Mouse (Mus musculus): Measurements from ENCODE around the gene Gsx1. TPM values are rescaled to one million over a fixed set of nuclear protein-coding genes. Genes with fewer than 3 reads are reported as not detected.
A peak's percentile ranks its signal among the peaks of the same experiment; 100 is the strongest.

Gsx1 gene
- not detected for total RNA-seq (2021)

DNA sequence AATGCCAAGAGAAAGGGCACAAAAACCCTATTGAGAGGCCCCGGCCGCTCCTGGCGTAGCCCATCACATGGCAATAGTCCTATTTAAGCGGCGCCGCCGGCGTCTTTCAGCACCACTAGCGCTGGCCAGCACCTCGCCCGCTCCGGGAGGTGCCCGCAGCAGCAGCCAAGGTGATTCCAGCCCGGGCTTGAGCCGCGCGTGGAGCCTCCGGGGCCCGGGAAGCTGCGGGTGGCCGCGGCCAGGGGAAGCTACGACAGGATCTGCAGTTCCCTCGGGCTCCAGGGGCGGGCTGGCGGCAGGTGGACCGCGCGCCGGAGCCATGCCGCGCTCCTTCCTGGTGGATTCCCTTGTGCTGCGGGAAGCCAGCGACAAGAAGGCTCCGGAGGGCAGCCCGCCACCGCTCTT lies at the start of gene Gsx1:
Gsx1 (plus strand) TSS at position 126 of the 405 bp plus-strand sequence.
- intact Hi-C loops (cut with DNase I): no loop called here
- DNase-seq: peak; percentile 78 to 82

DNA sequence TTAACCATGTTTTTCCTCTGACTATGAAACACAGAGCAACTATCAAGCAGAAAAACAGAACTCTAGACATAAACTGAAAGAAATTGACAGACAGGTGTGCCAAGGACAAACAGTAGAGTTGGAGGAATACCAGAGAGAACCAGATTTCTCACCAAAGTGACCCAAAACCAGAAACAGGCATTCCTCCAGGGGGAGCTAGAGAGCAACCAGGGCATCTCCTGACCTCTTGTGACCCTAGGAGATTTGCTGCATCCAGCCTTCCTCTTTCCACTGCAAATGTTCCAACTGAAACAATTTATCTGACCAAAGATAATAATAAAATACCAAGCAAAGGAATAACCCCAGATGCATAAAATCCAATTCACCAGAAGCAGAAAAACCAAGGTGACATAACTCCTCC lies 41.2 kb upstream of the Gsx1 start:
- intact Hi-C loops (cut with DNase I): no loop called here
- no peak for DNase-seq

- DNase-seq: no peak
- intact Hi-C loops (cut with DNase I): no loop called here
These were observed 33.6 kb upstream of the Gsx1 start for GRCm38 (mm10) chr5:147154806-147155371.

- no peak for DNase-seq
- intact Hi-C loops (cut with DNase I): no loop called here
These were observed 32.9 kb upstream of the Gsx1 start for GRCm38 (mm10) chr5:147155449-147156133.

DNA sequence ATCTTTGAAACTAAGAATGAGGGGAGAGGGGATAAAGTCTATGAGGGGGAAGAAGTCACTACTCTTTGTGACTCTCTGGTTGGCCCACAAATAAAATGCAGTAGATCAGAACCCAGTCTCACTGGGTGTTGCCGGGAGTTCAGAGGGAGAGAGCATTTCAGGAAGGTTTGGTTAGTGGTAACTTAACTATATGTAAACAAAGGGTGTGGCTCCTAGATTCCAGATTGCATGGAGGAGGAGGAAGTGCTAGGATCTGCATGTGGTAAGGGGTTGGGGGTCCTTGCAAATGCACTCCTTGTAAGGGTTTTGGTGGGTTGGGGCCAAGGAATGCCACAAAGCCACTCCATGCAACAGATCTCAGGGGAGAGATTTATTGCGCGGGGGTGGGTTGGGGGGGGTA lies 32.1 kb upstream of the Gsx1 start:
- DNase-seq: no peak
- intact Hi-C loops (cut with DNase I): no loop called here

GRCm38 (mm10) chr5:147157441-147157840 lies 31.1 kb upstream of the Gsx1 start:
- intact Hi-C loops (cut with DNase I): no loop called here
- no peak for DNase-seq

DNA sequence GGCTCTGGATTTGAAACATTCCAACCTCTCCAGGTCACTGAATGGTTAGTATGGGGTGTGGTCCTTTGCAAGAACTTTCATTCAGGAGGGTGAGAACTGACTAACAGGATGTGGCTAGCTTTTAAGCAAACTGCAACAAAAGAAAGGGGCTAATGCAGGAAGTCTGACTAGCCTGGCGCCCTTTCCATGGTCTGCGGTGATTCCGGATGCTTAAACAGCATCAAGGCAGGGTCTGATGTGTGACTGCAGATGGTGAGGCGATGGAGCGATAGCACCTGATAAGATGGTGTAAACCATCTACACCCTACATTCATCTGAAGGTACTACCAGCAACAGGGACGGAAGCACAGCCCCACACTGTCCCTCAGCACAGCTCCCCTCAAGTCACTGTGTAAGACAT lies 29.2 kb upstream of the Gsx1 start:
- DNase-seq: no peak
- intact Hi-C loops (cut with DNase I): no loop called here

DNA sequence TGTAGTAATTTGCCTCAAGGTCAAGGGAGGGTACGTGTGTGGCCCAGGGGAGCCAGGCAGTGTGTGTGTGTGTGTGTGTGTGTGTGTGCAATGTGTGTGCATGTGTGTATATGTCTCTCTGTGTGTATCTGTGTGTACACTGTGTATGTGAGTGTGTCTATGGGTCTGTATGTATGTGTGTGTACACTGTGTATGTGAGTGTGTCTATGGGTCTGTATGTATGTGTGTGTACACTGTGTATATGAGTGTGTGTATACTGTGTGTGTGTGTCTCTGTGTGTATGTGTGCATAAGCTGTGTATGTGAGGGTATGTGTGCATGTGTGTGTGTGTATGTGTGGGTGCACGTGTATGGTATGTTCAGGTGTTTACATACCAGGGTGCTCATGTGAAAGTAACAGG lies 28.7 kb upstream of the Gsx1 start:
- DNase-seq: no peak
- intact Hi-C loops (cut with DNase I): no loop called here

DNA sequence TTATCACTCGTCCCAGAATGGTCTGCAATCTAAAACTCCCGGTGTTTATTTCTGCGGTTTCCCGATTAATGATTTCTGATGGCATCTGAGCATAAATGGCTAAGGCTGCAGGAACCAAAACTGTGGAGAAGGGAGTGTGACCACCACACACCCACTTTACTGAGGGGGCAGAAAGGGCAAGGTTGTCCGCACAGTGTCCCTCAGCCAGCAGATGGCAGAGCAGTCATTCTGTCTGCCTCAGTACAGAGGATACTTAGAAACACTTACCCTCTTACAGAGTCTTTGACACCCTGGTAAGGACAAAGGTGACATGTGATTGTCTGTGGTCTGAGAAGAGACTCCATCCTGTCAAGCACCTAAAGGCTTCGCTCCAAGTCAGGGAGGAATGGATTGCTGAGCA lies 23.4 kb upstream of the Gsx1 start:
- intact Hi-C loops (cut with DNase I): no loop called here

GRCm38 (mm10) chr5:147170088-147170487 lies 18.4 kb upstream of the Gsx1 start:
- intact Hi-C loops (cut with DNase I): no loop called here
- no peak for DNase-seq

More for the DNA sequence above, 23.4 kb upstream of the Gsx1 start:
- DNase-seq: no peak

DNA sequence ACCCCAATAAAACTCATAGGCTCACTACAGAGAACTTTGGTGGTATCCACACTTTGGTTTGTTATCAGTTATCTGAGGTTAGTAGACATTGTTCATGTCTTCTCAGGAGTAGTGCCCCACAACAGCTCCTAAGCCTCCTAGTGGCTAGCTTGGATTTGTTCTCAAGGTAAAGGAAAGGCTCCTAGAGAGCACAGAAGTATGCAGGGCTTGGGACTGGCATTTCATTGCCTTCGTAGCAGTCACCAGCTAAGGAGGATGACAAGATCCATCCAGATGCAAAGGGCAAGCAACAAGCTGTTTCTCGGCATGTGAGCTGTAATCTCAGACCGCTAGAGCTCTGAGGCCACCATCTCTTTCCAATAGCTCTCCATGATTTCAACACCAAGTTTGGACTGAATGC lies 14.4 kb upstream of the Gsx1 start:
- intact Hi-C loops (cut with DNase I): no loop called here

GRCm38 (mm10) chr5:147185174-147185915 lies 3.2 kb upstream of the Gsx1 start:
- no peak for DNase-seq
- intact Hi-C loops (cut with DNase I): no loop called here

More for the DNA sequence above, 14.4 kb upstream of the Gsx1 start:
- no peak for DNase-seq

DNA sequence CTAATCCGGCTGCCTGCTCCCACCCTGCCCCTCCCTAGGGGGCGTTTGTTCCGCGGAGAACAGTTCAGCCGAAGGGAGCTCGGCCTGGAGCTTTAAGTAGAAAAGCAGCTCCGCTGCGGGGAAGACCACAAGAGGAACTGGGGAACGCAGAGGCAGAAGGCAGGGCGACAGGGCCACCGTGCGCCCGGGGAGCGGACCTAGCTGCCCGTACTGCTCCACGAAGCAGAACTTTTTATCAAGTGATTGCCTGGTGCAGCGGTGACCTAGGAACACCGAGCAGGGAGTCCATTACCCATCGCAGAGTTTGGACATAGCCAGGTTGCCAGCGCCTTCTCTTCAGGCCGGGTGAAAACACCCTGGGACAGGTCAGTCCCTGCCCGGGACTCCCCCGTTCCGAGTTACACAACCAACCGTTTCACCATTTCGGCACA lies 2.5 kb upstream of the Gsx1 start:
- intact Hi-C loops (cut with DNase I): no loop called here
- peak in 1 of 2 experiments; percentile 7 for DNase-seq

GRCm38 (mm10) chr5:147186781-147187551 lies 1.5 kb upstream of the Gsx1 start:
- intact Hi-C loops (cut with DNase I): no loop called here
- no peak for DNase-seq

GRCm38 (mm10) chr5:147187552-147188170 lies 835 bp upstream of the Gsx1 start:
- no peak for DNase-seq
- intact Hi-C loops (cut with DNase I): no loop called here

DNA sequence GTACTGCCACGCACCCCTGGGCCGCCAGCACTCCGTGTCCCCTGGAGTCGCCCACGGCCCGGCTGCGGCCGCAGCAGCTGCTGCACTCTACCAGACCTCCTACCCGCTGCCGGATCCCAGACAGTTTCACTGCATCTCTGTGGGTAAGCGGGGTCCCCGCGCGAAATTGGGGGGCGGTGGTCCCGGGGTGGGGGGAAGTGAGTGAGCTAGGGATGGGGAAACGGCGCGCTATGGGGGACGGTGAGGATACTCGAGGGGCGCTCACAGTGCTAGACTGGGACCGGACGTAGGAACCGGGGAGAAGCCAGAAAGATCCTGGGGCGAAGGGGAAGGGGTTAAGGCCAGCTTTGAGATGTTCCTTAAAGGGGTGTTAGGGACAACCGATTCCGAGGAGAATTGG lies 660 bp downstream of the Gsx1 start:
- intact Hi-C loops (cut with DNase I): no loop called here
- DNase-seq: no peak

DNA sequence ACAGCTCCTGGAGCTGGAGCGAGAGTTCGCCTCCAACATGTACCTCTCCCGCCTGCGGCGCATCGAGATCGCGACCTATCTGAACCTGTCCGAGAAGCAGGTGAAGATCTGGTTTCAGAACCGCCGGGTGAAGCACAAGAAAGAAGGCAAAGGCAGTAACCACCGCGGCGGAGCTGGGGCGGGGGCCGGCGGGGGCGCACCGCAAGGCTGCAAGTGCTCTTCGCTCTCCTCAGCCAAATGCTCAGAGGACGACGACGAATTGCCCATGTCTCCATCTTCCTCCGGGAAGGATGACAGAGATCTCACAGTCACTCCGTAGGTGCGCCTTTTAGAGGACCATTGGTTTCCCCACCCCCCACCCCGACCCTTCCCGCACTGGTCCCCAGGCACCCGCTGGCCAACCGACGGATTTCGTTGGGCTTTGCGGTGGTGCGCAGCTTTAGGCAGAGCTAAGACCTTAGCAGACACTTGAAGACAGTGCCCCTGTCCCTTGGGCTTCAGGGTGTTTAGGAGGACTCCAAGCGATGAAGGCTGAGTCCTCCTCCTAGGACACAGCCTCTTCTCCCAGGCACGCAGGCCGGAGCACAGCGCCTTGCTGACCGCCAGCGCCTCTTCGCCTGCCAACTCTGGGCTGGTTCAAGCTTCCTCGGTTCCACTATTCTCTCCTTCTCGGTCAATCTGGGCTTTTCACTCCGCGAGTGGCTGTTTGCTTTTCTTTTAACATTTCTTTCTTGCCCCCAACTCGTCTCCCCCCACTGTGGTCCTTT lies 1.5 kb downstream of the Gsx1 start:
- no peak for DNase-seq
- intact Hi-C loops (cut with DNase I): no loop called here

DNA sequence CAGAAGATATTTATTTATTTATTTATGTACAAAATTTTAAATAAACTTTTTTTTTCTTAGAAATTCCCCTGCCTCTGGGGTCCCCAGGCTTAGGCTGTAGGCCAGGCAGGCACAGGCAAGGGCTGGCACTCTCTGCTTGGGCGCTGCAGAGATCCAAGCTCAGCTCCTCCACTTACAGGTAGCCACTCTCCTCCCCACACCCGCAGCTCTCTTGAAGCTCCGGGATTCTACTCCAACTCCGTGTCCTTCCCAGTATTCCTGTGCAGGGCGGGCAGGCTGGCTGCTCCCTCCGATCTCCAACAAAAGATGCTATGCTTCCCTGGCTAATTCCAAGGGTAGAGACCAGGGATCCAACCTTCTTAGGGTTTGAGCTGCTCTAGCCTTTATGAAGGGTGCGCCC lies 2.4 kb downstream of the Gsx1 start:
- no peak for DNase-seq
- intact Hi-C loops (cut with DNase I): no loop called here

DNA sequence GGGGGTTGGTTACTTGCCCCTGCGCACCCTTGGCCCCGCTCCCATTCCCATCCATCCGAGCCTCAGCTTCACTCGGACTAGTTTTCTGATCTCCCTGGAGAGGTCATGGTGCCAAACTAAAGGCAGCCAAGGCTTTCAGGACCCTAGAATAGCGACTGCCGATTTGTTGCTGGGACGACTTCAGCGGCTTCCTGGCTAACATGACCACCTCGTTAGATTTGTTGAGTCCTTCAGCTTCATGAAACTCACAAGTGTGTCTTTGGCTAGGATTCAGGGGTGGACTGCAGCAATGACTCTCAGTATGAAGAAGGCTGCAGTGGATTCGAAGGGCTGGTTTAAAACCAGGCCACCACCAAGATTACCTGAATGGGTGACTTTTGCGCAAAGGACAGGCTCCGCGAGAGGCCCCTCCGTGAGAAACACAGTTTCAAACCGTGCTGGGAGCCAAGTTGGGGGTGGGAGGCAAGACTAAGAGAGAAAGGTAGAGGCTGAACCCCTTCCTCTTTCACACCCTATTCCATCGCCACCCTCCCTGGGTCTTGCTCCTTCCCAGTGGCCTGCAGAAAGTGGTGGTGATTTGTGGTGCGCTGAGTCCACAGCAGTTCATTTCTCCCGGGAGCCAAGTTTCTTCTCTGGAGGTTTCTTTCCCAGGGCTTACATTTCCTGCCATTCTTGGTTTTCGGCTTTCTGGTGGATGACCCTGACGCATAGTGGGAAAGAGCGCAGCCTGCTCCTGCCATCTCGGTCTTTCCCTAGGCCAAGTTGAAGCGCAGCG lies 3.5 kb downstream of the Gsx1 start:
- intact Hi-C loops (cut with DNase I): no loop called here
- no peak for DNase-seq
